Mouse (Mus musculus) embryonic facial prominence, embryonic 12.5 days (tissue): ENCODE data around the gene Arhgap20. TPM values are rescaled to one million over a fixed set of nuclear protein-coding genes. Genes with fewer than 3 reads are reported as not detected.

ENCODE experiments used
- ATAC-seq: fragments of 200-750 bp; cut with Nextera tagmentation; 2 replicates; pipeline ENCODE4 v1.8.0; 2017; ENCODE audit not compliant: insufficient number of reproducible peaks, insufficient read depth, low FRiP score, low TSS enrichment
- H3K27ac ChIP-seq: fragments of 300-500 bp; sonication (generic); 2 replicates; pipeline ENCODE4 v1.5.1; 2016; ENCODE audit warnings: mild to moderate bottlenecking
- H3K27me3 ChIP-seq: fragments of 300-500 bp; sonication (generic); 2 replicates; pipeline ENCODE4 v1.6.1; 2016; ENCODE audit warnings: mild to moderate bottlenecking, moderate library complexity
- H3K36me3 ChIP-seq: fragments of 300-500 bp; sonication (generic); 2 replicates; pipeline ENCODE4 v1.6.1; 2016; ENCODE audit warnings: mild to moderate bottlenecking
- H3K4me1 ChIP-seq: fragments of 300-500 bp; sonication (generic); 2 replicates; pipeline ENCODE4 v1.6.1; 2016
- H3K4me2 ChIP-seq: fragments of 300-500 bp; sonication (generic); replicated peaks from 2 replicates; pipeline ENCODE4 v1.6.1; 2016; ENCODE audit warnings: mild to moderate bottlenecking, moderate library complexity
- H3K4me3 ChIP-seq: fragments of 300-500 bp; sonication (generic); 2 replicates; pipeline ENCODE4 v1.5.1; 2016; ENCODE audit warnings: mild to moderate bottlenecking
- H3K9ac ChIP-seq: fragments of 300-500 bp; sonication (generic); 2 replicates; pipeline ENCODE4 v1.6.1; 2016; ENCODE audit warnings: mild to moderate bottlenecking, moderate library complexity
- H3K9me3 ChIP-seq: fragments of 300-500 bp; sonication (generic); 2 replicates; pipeline ENCODE4 v1.6.1; 2016; ENCODE audit warnings: mild to moderate bottlenecking, moderate library complexity
- WGBS: fragments of 180-500 bp; shearing (Covaris S2); methylation state at CpG from one replicate; pipeline ENCODE4 v1.1.7; 2016; 5-methylcytosine and 5-hydroxymethylcytosine counted together
- polyA plus RNA-seq: library from polyadenylated mRNA; unstranded; fragments of >200 nt; fragmentation: Nextera tagmentation; extraction: Ambion mirVana; gene quantifications from 2 replicates; pipeline ENCODE4 v1.2.1, GENCODE M21; 2016

The Arhgap20 gene
- polyA plus RNA-seq, 1 experiment from 2014 or later: 6.5 TPM

- Histone ChIP-seq H3K36me3 (no peaks in the 10 kb centered on the region), H3K27ac (no peak overlapping the region), H3K9ac (no peak overlapping the region), H3K4me1 (peaks cover 8% of the 10 kb centered on the region), H3K27me3 (no peaks in the 10 kb centered on the region), H3K9me3 (no peaks in the 10 kb centered on the region; the same call in 1 of the 2 replicates), H3K4me3 (no peak overlapping the region), H3K4me2 (no peak overlapping the region)
- 80% methylated on average over 20 of the region's 20 CpGs for WGBS
- no peak for ATAC-seq
Measured at GRCm38 (mm10) chr9:51875531-51875930, 110.4 kb downstream of the Arhgap20 start.

DNA sequence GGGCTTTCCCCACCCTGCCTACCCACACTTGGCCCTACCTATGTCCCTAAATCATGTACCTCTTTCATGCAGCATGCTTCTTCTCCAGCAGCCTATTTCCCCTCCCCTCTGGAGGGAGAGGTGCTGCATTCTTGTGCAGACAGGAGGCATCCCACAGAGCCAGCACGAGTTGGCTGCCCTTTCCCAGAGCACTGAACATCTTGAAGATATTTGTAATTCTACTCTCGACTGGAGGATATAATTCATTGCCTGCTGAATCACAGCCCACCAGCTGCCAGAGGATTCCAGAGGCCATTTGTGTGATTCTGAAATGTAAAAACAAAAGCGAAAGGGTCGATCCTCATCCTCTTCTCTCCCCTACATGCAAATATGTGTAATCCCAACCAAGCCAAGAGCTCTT, 116.2 kb downstream of the Arhgap20 start:
- no peak overlapping the region for H3K4me3 ChIP-seq
- H3K36me3 ChIP-seq: no peaks in the 10 kb centered on the region
- ATAC-seq: no peak
- WGBS: 16% methylated on average over 4 of the region's 4 CpGs
- no peaks in the 10 kb centered on the region for H3K27me3 ChIP-seq
- no peaks in the 10 kb centered on the region; the same call in 1 of the 2 replicates for H3K9me3 ChIP-seq
- H3K9ac ChIP-seq: no peak overlapping the region
- no peak overlapping the region; the same call in 1 of the 2 replicates for H3K27ac ChIP-seq
- peaks cover 10% of the 10 kb centered on the region for H3K4me1 ChIP-seq
- H3K4me2 ChIP-seq: no peak overlapping the region

GRCm38 (mm10) chr9:51881881-51882280, 116.7 kb downstream of the Arhgap20 start:
- 79% methylated on average over 4 of the region's 4 CpGs for WGBS
- no peaks in the 10 kb centered on the region for H3K27me3 ChIP-seq
- no peak overlapping the region for H3K9ac ChIP-seq
- no peak for ATAC-seq
- H3K36me3 ChIP-seq: no peaks in the 10 kb centered on the region
- H3K4me2 ChIP-seq: no peak overlapping the region
- peak overlapping the region; percentile 24; the same call in 1 of the 2 replicates for H3K27ac ChIP-seq
- no peak overlapping the region for H3K4me3 ChIP-seq
- no peaks in the 10 kb centered on the region; the same call in 1 of the 2 replicates for H3K9me3 ChIP-seq
- peaks cover 10% of the 10 kb centered on the region for H3K4me1 ChIP-seq

DNA sequence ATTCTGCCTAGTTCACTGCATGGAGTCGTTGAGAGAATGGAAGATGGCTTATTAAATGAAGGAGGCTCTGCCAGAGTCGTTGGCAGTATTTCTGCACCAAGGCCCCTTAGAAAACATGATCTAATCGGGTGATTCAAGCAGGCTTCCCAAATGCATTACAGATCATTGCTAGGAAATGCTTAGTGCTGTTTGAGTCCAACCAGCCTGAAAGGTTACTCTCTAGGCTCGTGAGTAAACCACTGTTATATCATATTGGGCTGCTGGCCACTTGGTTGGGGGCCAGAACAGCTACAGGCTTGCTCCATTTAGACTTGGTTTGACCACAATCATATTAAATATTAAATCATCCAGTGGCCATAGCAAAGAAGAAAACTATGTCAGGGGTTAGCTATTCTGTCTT, 118.2 kb downstream of the Arhgap20 start:
- Histone ChIP-seq H3K9ac (no peak overlapping the region), H3K27me3 (no peaks in the 10 kb centered on the region), H3K9me3 (no peaks in the 10 kb centered on the region; the same call in 1 of the 2 replicates), H3K36me3 (no peaks in the 10 kb centered on the region), H3K4me3 (no peak overlapping the region), H3K4me2 (no peak overlapping the region), H3K27ac (no peak overlapping the region), H3K4me1 (peaks cover 10% of the 10 kb centered on the region)
- whole genome bisulfite sequencing: 74% methylated on average over 4 of the region's 4 CpGs
- ATAC-seq: no peak

GRCm38 (mm10) chr9:51892921-51893320, 127.8 kb downstream of the Arhgap20 start:
- no peak for ATAC-seq
- Histone ChIP-seq H3K27me3 (no peaks in the 10 kb centered on the region), H3K9ac (no peak overlapping the region), H3K4me3 (no peak overlapping the region), H3K4me2 (no peak overlapping the region), H3K4me1 (no peaks in the 10 kb centered on the region), H3K27ac (no peak overlapping the region), H3K36me3 (no peaks in the 10 kb centered on the region), H3K9me3 (no peaks in the 10 kb centered on the region)
- 91% methylated on average over 1 of the region's 1 CpGs for WGBS

Other genes with a start within 250 kb of the Arhgap20 start
- 66.1 and 67.8 TPM in 2 replicates for gene Fdx1, start 198.2 kb downstream of the Arhgap20 start, polyA plus RNA-seq